ENCODE assay signal across 8 mouse cellular contexts in genomic region chr2:122377751-122378246, GRCm38 (mm10). TPM values are rescaled to one million over a fixed set of nuclear protein-coding genes. Genes with fewer than 3 reads are reported as not detected.
A peak's percentile ranks its signal among the peaks of the same experiment; 100 is the strongest.
DNase-seq lines count a peak whose midpoint lies in the region; ATAC-seq and TF ChIP-seq lines count a peak whose summit lies in the region.

No protein-coding gene starts in this region.

- peak overlapping the region; percentile 67 for H3K9ac ChIP-seq in heart, embryonic 15.5 days
- H3K9ac ChIP-seq in liver, embryonic 14.5 days (replicated peaks), result peak overlapping the region; percentile 88

- peak; percentile 45 for ATAC-seq in erythroid progenitor cell, adult 5-6 weeks (replicated peaks; ENCODE audit: low FRiP score, poor library complexity, severe bottlenecking)
- peak; percentile 79 for ATAC-seq in heart, embryonic 15.5 days (replicated peaks; ENCODE audit: insufficient number of reproducible peaks, insufficient read depth, low FRiP score, low read depth)
- ATAC-seq in liver, embryonic 14.5 days (ENCODE audit: insufficient read depth), result peak; percentile 80

- TF ChIP-seq EP300 in liver, embryonic 14.5 days (IDR thresholded peaks at IDR 0.05; ENCODE audit: low read depth), result 0 out of 2 replicates have a peak, but pooled peaks have one; percentile 5

- under 1% methylated on average over 26 of the region's 26 CpGs for WGBS in heart, embryonic 15.5 days
- under 1% methylated on average over 26 of the region's 26 CpGs for WGBS in liver, embryonic 14.5 days (ENCODE audit: insufficient replicate concordance)

- H3K4me3 ChIP-seq in heart, embryonic 15.5 days, result peak overlapping the region; percentile 73
- peak overlapping the region; percentile 79 to 100 for H3K4me3 ChIP-seq in liver, embryonic 14.5 days (ENCODE audit: insufficient read depth in 1 of 2, low read depth in 2 of 2, low read length in 2 of 2)

- no peaks in the 10 kb centered on the region for H3K36me3 ChIP-seq in heart, embryonic 15.5 days
- H3K36me3 ChIP-seq in liver, embryonic 14.5 days (replicated peaks; ENCODE audit: control insufficient read depth, insufficient read depth, low read depth), result no peaks in the 10 kb centered on the region

- no peaks in the 10 kb centered on the region for H3K27me3 ChIP-seq in heart, embryonic 15.5 days
- no peaks in the 10 kb centered on the region for H3K27me3 ChIP-seq in liver, embryonic 14.5 days (ENCODE audit: control insufficient read depth, insufficient read depth, low read length)

- peak; percentile 87 for DNase-seq in CD4-positive, CD25-positive, alpha-beta regulatory T cell, adult 2 months (ENCODE audit: low read depth, low spot score)
- peak; percentile 79 for DNase-seq in adrenal gland, postnatal 14 days
- DNase-seq in kidney, postnatal 14 days, result peak; percentile 81
- peak; percentile 70 to 75 (median 73) for DNase-seq in liver, embryonic 14.5 days (ENCODE audit: low read depth in 3 of 3, low spot score in 3 of 3)
- peak; percentile 88 for DNase-seq in neural tube, embryonic 10.5 days (ENCODE audit: extremely low spot score, low spot score)
- DNase-seq in telencephalon, adult 2 months (ENCODE audit: low read depth, low spot score), result peak; percentile 72

- no peak for TF ChIP-seq CTCF in liver, embryonic 14.5 days (IDR thresholded peaks at IDR 0.05; ENCODE audit: low read depth)

- H3K27ac ChIP-seq in heart, embryonic 15.5 days, result peak overlapping the region; percentile 92
- H3K27ac ChIP-seq in liver, embryonic 14.5 days, result peak overlapping the region; percentile 75

- H3K4me2 ChIP-seq in heart, embryonic 15.5 days, result peak overlapping the region; percentile 60
- H3K4me2 ChIP-seq in liver, embryonic 14.5 days (ENCODE audit: low read depth), result peak overlapping the region; percentile 87

- H3K4me1 ChIP-seq in heart, embryonic 15.5 days (replicated peaks), result peaks cover 12% of the 10 kb centered on the region
- peaks cover 2 to 12% of the 10 kb centered on the region in 2 experiments; a peak in 3 of 4 replicates for H3K4me1 ChIP-seq in liver, embryonic 14.5 days (replicated peaks; ENCODE audit: control insufficient read depth in 2 of 2, insufficient read depth in 2 of 2, low read length in 1 of 2)

- no peaks in the 10 kb centered on the region for H3K9me3 ChIP-seq in heart, embryonic 15.5 days (replicated peaks)
- H3K9me3 ChIP-seq in liver, embryonic 14.5 days (ENCODE audit: control insufficient read depth, low read length), result no peaks in the 10 kb centered on the region

RNA-seq across cellular contexts. Expression of gene Shf, which starts 8.8 kb away (rescaled TPM):
- total RNA-seq in adrenal gland, postnatal 14 days (2021), result 11.7 and 14.6 TPM in 2 replicates
- total RNA-seq in erythroid progenitor cell, adult 5-6 weeks (2015; ENCODE audit: low replicate concordance), result 11.3 and 15.1 TPM in 2 replicates
- 9.0 and 22.3 TPM in 2 replicates for total RNA-seq in erythroid progenitor cell, adult 5-6 weeks (2017; ENCODE audit: low replicate concordance)
- 2.0 and 2.7 TPM in 2 replicates for polyA plus RNA-seq in heart, embryonic 15.5 days (2015; fragmentation: Nextera tagmentation; extraction: Ambion mirVana)
- 4.4 and 7.1 TPM in 2 replicates for polyA plus RNA-seq in liver, embryonic 14.5 days (2012; rRNA removed)
- polyA plus RNA-seq in liver, embryonic 14.5 days (2014; fragmentation: Nextera tagmentation; extraction: Ambion mirVana), result 1.6 and 1.8 TPM in 2 replicates

RNA-seq across cellular contexts. Expression of gene Slc28a2, which starts 48.5 kb away (rescaled TPM):
- 11.1 and 18.9 TPM in 2 replicates for total RNA-seq in adrenal gland, postnatal 14 days (2021)
- 9.7 and 23.1 TPM in 2 replicates for total RNA-seq in erythroid progenitor cell, adult 5-6 weeks (2015; ENCODE audit: low replicate concordance)
- 8.8 and 10.7 TPM in 2 replicates for total RNA-seq in erythroid progenitor cell, adult 5-6 weeks (2017; ENCODE audit: low replicate concordance)
- polyA plus RNA-seq in heart, embryonic 15.5 days (2015; fragmentation: Nextera tagmentation; extraction: Ambion mirVana), result 1.4 and 1.6 TPM in 2 replicates
- 0.31 and 0.45 TPM in 2 replicates for polyA plus RNA-seq in liver, embryonic 14.5 days (2012; rRNA removed)
- 0.77 and 0.86 TPM in 2 replicates for polyA plus RNA-seq in liver, embryonic 14.5 days (2014; fragmentation: Nextera tagmentation; extraction: Ambion mirVana)

Comparison
In these comparisons a context has a peak if more than half of its experiments do, and no peak if none do; other contexts are left out.
1. Peak in every context shown above with its lines: DNase-seq, ATAC-seq, H3K4me3 ChIP-seq and H3K27ac ChIP-seq.